Mouse (Mus musculus) hindbrain, embryonic 10.5 days (tissue): ENCODE data around the gene Sfswap. TPM values are rescaled to one million over a fixed set of nuclear protein-coding genes. Genes with fewer than 3 reads are reported as not detected.
"Not testable (repeated sequence)": the region's sequence is repeated elsewhere in the genome, so short reads cannot be mapped to it uniquely, and the experiment has no call there.

Experiments used
- DNase-seq: peaks from one replicate; pipeline ENCODE4 v3.0.0-alpha.2; 2017; ENCODE audit warnings: low spot score
- H3K27ac ChIP-seq: fragments of 300-500 bp; sonication (generic); 2 replicates; pipeline ENCODE4 v1.5.1; 2016; ENCODE audit warnings: mild to moderate bottlenecking, moderate library complexity
- H3K27me3 ChIP-seq: fragments of 300-500 bp; sonication (generic); 2 replicates; pipeline ENCODE4 v1.6.1; 2016; ENCODE audit warnings: mild to moderate bottlenecking; ENCODE audit not compliant: poor library complexity, insufficient read depth, severe bottlenecking
- H3K36me3 ChIP-seq: fragments of 300-500 bp; sonication (generic); 2 replicates; pipeline ENCODE4 v1.6.1; 2016; ENCODE audit warnings: mild to moderate bottlenecking, moderate library complexity
- H3K4me1 ChIP-seq: fragments of 300-500 bp; sonication (generic); replicated peaks from 2 replicates; pipeline ENCODE4 v1.6.1; 2016; ENCODE audit warnings: mild to moderate bottlenecking
- H3K4me3 ChIP-seq: fragments of 300-500 bp; sonication (generic); 2 replicates; pipeline ENCODE4 v1.5.1; 2016; ENCODE audit warnings: mild to moderate bottlenecking, moderate library complexity
- H3K9me3 ChIP-seq: fragments of 300-500 bp; sonication (generic); 2 replicates; pipeline ENCODE4 v1.6.1; 2016; ENCODE audit warnings: mild to moderate bottlenecking, moderate library complexity
- WGBS: fragments of 180-500 bp; shearing (Covaris S2); methylation state at CpG from one replicate; pipeline ENCODE4 v1.1.7; 2016; 5-methylcytosine and 5-hydroxymethylcytosine counted together
- polyA plus RNA-seq: library from polyadenylated mRNA; unstranded; fragments of >200 nt; fragmentation: Nextera tagmentation; extraction: Ambion mirVana; gene quantifications from 2 replicates; pipeline ENCODE4 v1.2.1, GENCODE M21; 2016

Gene Sfswap
- polyA plus RNA-seq, 1 experiment from 2014 or later: 46.3 TPM

DNA sequence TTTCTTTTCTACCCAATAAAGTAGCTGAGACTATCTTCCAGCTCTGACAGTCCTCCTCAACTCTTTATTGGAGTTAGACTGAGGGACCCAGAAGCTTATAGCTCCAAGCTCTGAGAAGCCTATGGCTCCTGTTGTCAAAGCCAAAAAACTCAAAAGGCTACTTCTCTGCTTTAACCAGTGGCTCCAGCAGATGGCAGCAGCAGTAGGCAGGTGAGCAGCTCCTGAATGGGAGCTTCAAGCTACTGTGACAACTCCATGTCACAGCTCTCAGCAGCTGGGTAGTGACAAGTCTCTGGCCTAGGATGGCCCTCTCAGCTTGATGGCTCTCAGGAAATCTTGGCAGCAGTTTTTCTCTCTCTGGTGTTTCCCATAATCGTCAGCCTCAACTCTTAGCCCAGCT lies 110.0 kb downstream of the Sfswap start:
- no peak overlapping the region for H3K27ac ChIP-seq
- H3K27me3 ChIP-seq: no peaks in the 10 kb centered on the region
- peak; percentile 73 for DNase-seq
- no peaks in the 10 kb centered on the region for H3K4me1 ChIP-seq
- no peaks in the 10 kb centered on the region for H3K9me3 ChIP-seq
- no peak overlapping the region for H3K4me3 ChIP-seq
- 16% methylated on average over 1 of the region's 1 CpGs for WGBS
- peaks cover 10% of the 10 kb centered on the region for H3K36me3 ChIP-seq

DNA sequence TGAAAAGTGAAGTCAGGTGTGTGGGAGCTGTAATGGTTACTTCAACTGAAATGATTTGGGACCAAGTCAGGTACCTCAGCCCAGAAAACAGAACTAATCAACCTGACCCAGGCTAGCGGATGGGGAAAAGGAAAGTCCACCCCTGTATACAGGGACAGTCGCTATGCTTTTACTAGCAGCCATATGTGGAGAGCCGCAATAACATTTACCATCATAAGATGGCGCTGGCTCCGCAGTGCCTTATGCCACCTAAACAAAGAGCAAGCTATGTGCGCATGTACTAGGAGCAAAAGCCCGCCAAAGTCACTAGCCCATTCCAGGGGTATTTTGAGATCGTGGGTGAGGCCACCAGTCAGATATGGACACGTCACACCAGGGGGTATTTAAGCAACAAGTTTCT lies 119.6 kb downstream of the Sfswap start:
- H3K4me1 ChIP-seq, H3K36me3 ChIP-seq, DNase-seq, H3K9me3 ChIP-seq, H3K4me3 ChIP-seq, H3K27ac ChIP-seq, H3K27me3 ChIP-seq: not testable (repeated sequence)
- 62% methylated on average over 9 of the region's 9 CpGs for WGBS

Other genes with a start within 250 kb of the Sfswap start
- gene Mmp17, start 82.9 kb downstream of the Sfswap start, polyA plus RNA-seq: 4.3 and 4.8 TPM in 2 replicates
- gene Zfp11, start 168.9 kb downstream of the Sfswap start, polyA plus RNA-seq: 6.5 and 6.8 TPM in 2 replicates
- not detected in 2 replicates for gene Sept14, start 207.3 kb downstream of the Sfswap start, polyA plus RNA-seq
- 183 and 185 TPM in 2 replicates for gene Mrps17, start 214.3 kb downstream of the Sfswap start, polyA plus RNA-seq
- 73.4 and 74.3 TPM in 2 replicates for gene Nipsnap2, start 223.8 kb downstream of the Sfswap start, polyA plus RNA-seq